Mouse (Mus musculus) heart, adult 2 months (tissue): Measurements from ENCODE around the gene Enpp1.

Source experiments
- CTCF ChIP-seq: fragments of 200-600 bp; IDR thresholded peaks from 2 replicates; pipeline ENCODE4 v1.8.1; 2022; ENCODE audit warnings: antibody characterized with exemption, mild to moderate bottlenecking, moderate library complexity
- EP300 ChIP-seq: fragments of 200-500 bp; IDR thresholded peaks from 2 replicates; pipeline ENCODE4 v1.6.1; 2011; ENCODE audit warnings: low read depth, low read length, control low read depth; ENCODE audit not compliant: insufficient read depth
- POLR2A ChIP-seq: fragments of 200-500 bp; IDR thresholded peaks from 2 replicates; pipeline ENCODE4 v1.6.1; 2011; ENCODE audit warnings: mild to moderate bottlenecking, low read depth, low read length, control low read depth; ENCODE audit not compliant: insufficient read depth

- no peak for TF ChIP-seq CTCF
- TF ChIP-seq POLR2A, result no peak
- no peak for TF ChIP-seq EP300
Measured at GRCm38 (mm10) chr10:24588824-24589223, 123.1 kb downstream of the Enpp1 start.
